Mouse (Mus musculus) stomach, postnatal 0 days (tissue): ENCODE measurements around the gene Pcmtd2.
A peak's percentile ranks its signal among the peaks of the same experiment; 100 is the strongest.

Experiments used
- CTCF ChIP-seq: IDR thresholded peaks from 2 replicates; pipeline ENCODE4 v1.5.1; 2016; ENCODE audit warnings: antibody characterized with exemption, low read depth, mild to moderate bottlenecking, moderate library complexity
- EP300 ChIP-seq: optimal IDR thresholded peaks from 2 replicates; pipeline ENCODE3; 2016; ENCODE audit warnings: antibody characterized with exemption

GRCm38 (mm10) chr2:181866931-181867330, 29.3 kb downstream of the Pcmtd2 start:
- TF ChIP-seq CTCF (peak; percentile 88), EP300 (no peak)
